Comparison of ENCODE assay signal across 7 mouse cellular contexts in the genomic region with DNA sequence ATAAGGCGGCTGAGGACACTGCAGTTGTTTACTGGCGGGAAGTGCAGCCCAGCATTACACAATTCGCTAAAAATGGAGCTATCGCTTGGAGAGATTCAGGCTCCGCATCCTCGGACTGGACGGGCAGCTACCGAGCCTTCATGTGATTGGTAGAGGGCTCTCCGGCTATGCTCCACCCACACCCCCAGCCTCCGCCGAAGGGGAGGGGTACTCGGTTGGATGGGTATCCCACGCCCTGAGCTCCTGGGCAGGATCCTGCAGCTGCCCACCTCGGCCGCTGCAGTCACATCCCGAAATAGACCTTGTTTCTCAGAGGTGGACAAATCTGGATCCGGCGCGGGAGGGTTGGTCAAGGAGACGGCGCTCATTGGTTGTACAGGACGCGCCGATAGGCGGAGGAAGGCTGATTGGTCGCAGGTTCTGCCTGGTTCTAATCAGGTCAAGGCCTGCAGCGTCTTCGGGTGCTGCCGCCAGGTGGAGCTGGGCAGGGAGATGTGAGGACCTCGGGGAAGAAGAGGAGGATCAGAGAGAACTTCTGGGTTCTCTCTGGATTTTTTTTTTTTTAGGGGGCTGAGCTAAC. TPM values are rescaled to one million over a fixed set of nuclear protein-coding genes. Genes with fewer than 3 reads are reported as not detected.
A peak's percentile ranks its signal among the peaks of the same experiment; 100 is the strongest.
DNase-seq lines count a peak whose midpoint lies in the region; ATAC-seq lines count a peak whose summit lies in the region.

No protein-coding gene starts in this region.

- peak; percentile 97 for ATAC-seq in embryonic facial prominence, embryonic 11.5 days (replicated peaks; ENCODE audit: insufficient number of reproducible peaks, low FRiP score, low TSS enrichment, low read depth)
- peak; percentile 96 for ATAC-seq in limb, embryonic 11.5 days (ENCODE audit: insufficient number of reproducible peaks, low FRiP score, low TSS enrichment, low read depth)
- peak; percentile 97 for ATAC-seq in midbrain, embryonic 14.5 days (ENCODE audit: low FRiP score, low TSS enrichment)

- H3K36me3 ChIP-seq in embryonic facial prominence, embryonic 11.5 days (replicated peaks; ENCODE audit: control insufficient read depth, insufficient read depth, low read depth, low read length) = no peaks in the 10 kb centered on the region
- H3K36me3 ChIP-seq in limb, embryonic 11.5 days (ENCODE audit: control insufficient read depth, insufficient read depth, low read length) = no peaks in the 10 kb centered on the region
- H3K36me3 ChIP-seq in midbrain, embryonic 14.5 days (ENCODE audit: control insufficient read depth, insufficient read depth, low read length) = no peaks in the 10 kb centered on the region

- under 1% methylated on average over 30 of the region's 30 CpGs for WGBS in embryonic facial prominence, embryonic 11.5 days
- under 1% methylated on average over 30 of the region's 30 CpGs for WGBS in limb, embryonic 11.5 days
- under 1% methylated on average over 30 of the region's 30 CpGs for WGBS in midbrain, embryonic 14.5 days

- no peaks in the 10 kb centered on the region for H3K4me1 ChIP-seq in embryonic facial prominence, embryonic 11.5 days (ENCODE audit: control insufficient read depth, insufficient read depth, low read length)
- no peaks in the 10 kb centered on the region for H3K4me1 ChIP-seq in limb, embryonic 11.5 days (ENCODE audit: control insufficient read depth, insufficient read depth, low read length)
- 0 out of 2 replicates have a peak, but pooled peaks cover 5% of the 10 kb centered on the region for H3K4me1 ChIP-seq in midbrain, embryonic 14.5 days (ENCODE audit: control insufficient read depth, insufficient read depth, low read length)

- no peak overlapping the region for H3K27ac ChIP-seq in embryonic facial prominence, embryonic 11.5 days (replicated peaks; ENCODE audit: low read depth, low read length)
- H3K27ac ChIP-seq in limb, embryonic 11.5 days (replicated peaks; ENCODE audit: low read depth, low read length) = no peak overlapping the region
- peak overlapping the region; percentile 77 for H3K27ac ChIP-seq in midbrain, embryonic 14.5 days (replicated peaks; ENCODE audit: low read depth, low read length)

- peak; percentile 96 for DNase-seq in adrenal gland, postnatal 14 days
- DNase-seq in embryonic facial prominence, embryonic 11.5 days (ENCODE audit: low spot score) = peak; percentile 95
- peak; percentile 100 for DNase-seq in heart, adult 11 months
- DNase-seq in kidney, adult 18-20 months = peak; percentile 91
- peak; percentile 94 for DNase-seq in limb, embryonic 11.5 days (ENCODE audit: low spot score)
- peak; percentile 93 for DNase-seq in midbrain, embryonic 14.5 days
- peak; percentile 62 to 76 for DNase-seq in spleen, adult 18-20 months

- no peaks in the 10 kb centered on the region for H3K27me3 ChIP-seq in embryonic facial prominence, embryonic 11.5 days (ENCODE audit: control insufficient read depth, insufficient read depth, low read length)
- 0 out of 2 replicates have a peak, but pooled peaks cover 2% of the 10 kb centered on the region for H3K27me3 ChIP-seq in limb, embryonic 11.5 days (ENCODE audit: control insufficient read depth, insufficient read depth, low read length)
- no peaks in the 10 kb centered on the region; the same call in 1 of the 2 replicates for H3K27me3 ChIP-seq in midbrain, embryonic 14.5 days (ENCODE audit: control insufficient read depth, insufficient read depth, low read length)

- H3K4me3 ChIP-seq in embryonic facial prominence, embryonic 11.5 days (ENCODE audit: low read depth, low read length) = peak overlapping the region; percentile 41
- H3K4me3 ChIP-seq in limb, embryonic 11.5 days (ENCODE audit: low read depth, low read length) = peak overlapping the region; percentile 35
- peak overlapping the region; percentile 45 for H3K4me3 ChIP-seq in midbrain, embryonic 14.5 days (replicated peaks; ENCODE audit: low read depth, low read length)

- H3K4me2 ChIP-seq in embryonic facial prominence, embryonic 11.5 days (ENCODE audit: low read depth, low read length) = peak overlapping the region; percentile 60
- peak overlapping the region; percentile 62 for H3K4me2 ChIP-seq in limb, embryonic 11.5 days (ENCODE audit: low read depth, severe bottlenecking)
- peak overlapping the region; percentile 82 for H3K4me2 ChIP-seq in midbrain, embryonic 14.5 days (ENCODE audit: low read length)

- H3K9ac ChIP-seq in embryonic facial prominence, embryonic 11.5 days (replicated peaks; ENCODE audit: low read length) = peak overlapping the region; percentile 30
- H3K9ac ChIP-seq in limb, embryonic 11.5 days (ENCODE audit: low read length) = no peak overlapping the region; the same call in 1 of the 2 replicates
- peak overlapping the region; percentile 52 for H3K9ac ChIP-seq in midbrain, embryonic 14.5 days (replicated peaks; ENCODE audit: low read length)

- H3K9me3 ChIP-seq in embryonic facial prominence, embryonic 11.5 days (replicated peaks; ENCODE audit: control insufficient read depth, low read length) = no peaks in the 10 kb centered on the region
- H3K9me3 ChIP-seq in limb, embryonic 11.5 days (ENCODE audit: control insufficient read depth, low read length) = no peaks in the 10 kb centered on the region
- H3K9me3 ChIP-seq in midbrain, embryonic 14.5 days (ENCODE audit: control insufficient read depth, low read length) = no peaks in the 10 kb centered on the region

RNA-seq across cellular contexts. Expression of a gene that starts 14.1 kb away (rescaled TPM):
- total RNA-seq in adrenal gland, postnatal 14 days (2021) = not detected in 2 replicates
- polyA plus RNA-seq in embryonic facial prominence, embryonic 11.5 days (2014; fragmentation: Nextera tagmentation; extraction: Ambion mirVana) = not detected in 2 replicates
- not detected in 2 replicates for polyA plus RNA-seq in limb, embryonic 11.5 days (2014; fragmentation: Nextera tagmentation; extraction: Ambion mirVana)
- polyA plus RNA-seq in midbrain, embryonic 14.5 days (2014; fragmentation: Nextera tagmentation; extraction: Ambion mirVana) = not detected in 2 replicates

RNA-seq across cellular contexts. Expression of a gene that starts 14.3 kb away (rescaled TPM):
- total RNA-seq in adrenal gland, postnatal 14 days (2021) = 0.70 and 0.94 TPM in 2 replicates
- 2.5 and 4.2 TPM in 2 replicates for polyA plus RNA-seq in embryonic facial prominence, embryonic 11.5 days (2014; fragmentation: Nextera tagmentation; extraction: Ambion mirVana)
- 0.40 and 0.70 TPM in 2 replicates for polyA plus RNA-seq in limb, embryonic 11.5 days (2014; fragmentation: Nextera tagmentation; extraction: Ambion mirVana)
- 98.5 and 102 TPM in 2 replicates for polyA plus RNA-seq in midbrain, embryonic 14.5 days (2014; fragmentation: Nextera tagmentation; extraction: Ambion mirVana)

RNA-seq across cellular contexts. Expression of a gene that starts 15.8 kb away (rescaled TPM):
- total RNA-seq in adrenal gland, postnatal 14 days (2021) = 40.1 and 45.2 TPM in 2 replicates
- polyA plus RNA-seq in embryonic facial prominence, embryonic 11.5 days (2014; fragmentation: Nextera tagmentation; extraction: Ambion mirVana) = 47.8 and 53.2 TPM in 2 replicates
- polyA plus RNA-seq in limb, embryonic 11.5 days (2014; fragmentation: Nextera tagmentation; extraction: Ambion mirVana) = 47.1 and 47.2 TPM in 2 replicates
- 65.9 and 71.8 TPM in 2 replicates for polyA plus RNA-seq in midbrain, embryonic 14.5 days (2014; fragmentation: Nextera tagmentation; extraction: Ambion mirVana)

RNA-seq across cellular contexts. Expression of a gene that starts 39.6 kb away (rescaled TPM):
- not detected in 2 replicates for total RNA-seq in adrenal gland, postnatal 14 days (2021)
- not detected in 2 replicates for polyA plus RNA-seq in embryonic facial prominence, embryonic 11.5 days (2014; fragmentation: Nextera tagmentation; extraction: Ambion mirVana)
- not detected in 2 replicates for polyA plus RNA-seq in limb, embryonic 11.5 days (2014; fragmentation: Nextera tagmentation; extraction: Ambion mirVana)
- polyA plus RNA-seq in midbrain, embryonic 14.5 days (2014; fragmentation: Nextera tagmentation; extraction: Ambion mirVana) = not detected in 2 replicates

RNA-seq across cellular contexts. Expression of a gene that starts 39.6 kb away (rescaled TPM):
- not detected in 2 replicates for total RNA-seq in adrenal gland, postnatal 14 days (2021)
- not detected in 2 replicates for polyA plus RNA-seq in embryonic facial prominence, embryonic 11.5 days (2014; fragmentation: Nextera tagmentation; extraction: Ambion mirVana)
- not detected in 2 replicates for polyA plus RNA-seq in limb, embryonic 11.5 days (2014; fragmentation: Nextera tagmentation; extraction: Ambion mirVana)
- polyA plus RNA-seq in midbrain, embryonic 14.5 days (2014; fragmentation: Nextera tagmentation; extraction: Ambion mirVana) = 0.17 TPM in 1 of 2 replicates, not detected in the other

Comparison
In these comparisons a context has a peak if more than half of its experiments do, and no peak if none do; other contexts are left out.
1. RNA of a gene that starts 14.3 kb away (polyA plus RNA-seq): 98.5 to 102 TPM in midbrain, embryonic 14.5 days; 2.5 to 4.2 TPM in embryonic facial prominence, embryonic 11.5 days and 0.40 to 0.70 TPM in limb, embryonic 11.5 days; every median in the first group is over 10 times any median in the second.
2. Peak in every context shown above with its lines, with median percentiles within 50 percentile points of each other: DNase-seq, ATAC-seq, H3K4me2 ChIP-seq and H3K4me3 ChIP-seq.